Mouse (Mus musculus): Measurements from ENCODE around the gene Tmem222. TPM values are rescaled to one million over a fixed set of nuclear protein-coding genes. Genes with fewer than 3 reads are reported as not detected.

Tmem222 gene
- total and polyA plus RNA-seq, 3 experiments = 51.8 to 69.2 TPM; not detected in 1

- H3K27me3 ChIP-seq (ENCODE audit: control insufficient read depth in 1 of 2, insufficient read depth in 2 of 2, low read length in 2 of 2) = no peaks in the 10 kb centered on the region
- H3K9ac ChIP-seq (ENCODE audit: control insufficient read depth, low read depth, low read length, poor library complexity, severe bottlenecking) = no peak overlapping the region
Measured at GRCm38 (mm10) chr4:133229582-133229981, 48.0 kb downstream of the Tmem222 start.

DNA sequence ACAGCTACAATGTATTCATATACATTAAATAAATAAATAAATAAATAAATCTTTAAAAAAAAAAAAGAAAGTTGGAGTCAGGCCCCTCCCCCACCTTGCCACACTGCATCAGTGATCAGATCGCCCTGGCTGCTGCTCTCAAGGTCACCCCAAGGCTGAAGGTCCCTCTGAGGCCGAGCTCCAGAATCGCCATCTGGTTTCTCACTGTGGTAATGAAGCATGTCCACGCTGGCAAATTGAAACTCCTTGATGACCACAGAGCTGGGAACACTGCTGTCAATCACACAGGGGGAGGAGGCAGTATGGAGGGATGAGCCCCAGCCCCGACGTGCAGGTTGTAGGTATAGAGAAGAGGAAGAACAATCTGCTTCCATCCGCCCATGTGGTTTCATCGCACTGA is 50.0 kb downstream of the Tmem222 start:
- no peaks in the 10 kb centered on the region for H3K36me3 ChIP-seq (ENCODE audit: control insufficient read depth in 1 of 2, insufficient read depth in 2 of 2, low read length in 2 of 2)
- H3K27me3 ChIP-seq (ENCODE audit: control insufficient read depth in 1 of 2, insufficient read depth in 2 of 2, low read length in 2 of 2) = no peaks in the 10 kb centered on the region
- no peak overlapping the region for H3K4me3 ChIP-seq (ENCODE audit: control insufficient read depth in 1 of 2, insufficient read depth in 1 of 2, low read depth in 2 of 2, low read length in 2 of 2)
- H3K4me1 ChIP-seq (ENCODE audit: control insufficient read depth in 1 of 2, insufficient read depth in 2 of 2, low read length in 2 of 2) = no peaks in the 10 kb centered on the region
- H3K27ac ChIP-seq (ENCODE audit: control insufficient read depth, low read depth, low read length) = no peak overlapping the region
- no peaks in the 10 kb centered on the region for H3K9me3 ChIP-seq (replicated peaks; ENCODE audit: insufficient read depth, low read length)
- H3K79me2 ChIP-seq (ENCODE audit: control insufficient read depth, insufficient read depth, low read length, poor library complexity) = no peaks in the 10 kb centered on the region
- DNase-seq (ENCODE audit: low read depth, low spot score) = no peak
- H3K9ac ChIP-seq (ENCODE audit: control insufficient read depth, low read depth, low read length, poor library complexity, severe bottlenecking) = no peak overlapping the region
- TF ChIP-seq ETS1 (IDR thresholded peaks at IDR 0.05; ENCODE audit: low read depth, low read length) = no peak
- no peak for TF ChIP-seq TCF12 (IDR thresholded peaks at IDR 0.05; ENCODE audit: low read depth, low read length)
- no peak for TF ChIP-seq EP300 (IDR thresholded peaks at IDR 0.05; ENCODE audit: low read depth in 1 of 2, low read length in 2 of 2)
- TF ChIP-seq SMC3 (IDR thresholded peaks at IDR 0.05; ENCODE audit: low read depth, low read length) = no peak
- no peak for TF ChIP-seq MAFK (IDR thresholded peaks at IDR 0.05; ENCODE audit: borderline replicate concordance, low read depth, low read length)
- no peak for TF ChIP-seq GATA1 (IDR thresholded peaks at IDR 0.05; ENCODE audit: low read depth, low read length)
- no peak for TF ChIP-seq KAT2A (conservative IDR thresholded peaks at IDR 0.05; ENCODE audit: low read depth, low read length)
- TF ChIP-seq USF2 (IDR thresholded peaks at IDR 0.05; ENCODE audit: borderline replicate concordance in 1 of 2, insufficient read depth in 1 of 2, low read depth in 1 of 2, low read length in 2 of 2) = no peak
- TF ChIP-seq ELF1 (IDR thresholded peaks at IDR 0.05; ENCODE audit: low read depth, low read length) = no peak

More at GRCm38 (mm10) chr4:133229582-133229981, 48.0 kb downstream of the Tmem222 start:
- DNase-seq (ENCODE audit: low read depth, low spot score) = no peak
- H3K9me3 ChIP-seq (replicated peaks; ENCODE audit: insufficient read depth, low read length) = no peaks in the 10 kb centered on the region
- H3K79me2 ChIP-seq (ENCODE audit: control insufficient read depth, insufficient read depth, low read length, poor library complexity) = no peaks in the 10 kb centered on the region
- no peak overlapping the region for H3K4me3 ChIP-seq (ENCODE audit: control insufficient read depth in 1 of 2, insufficient read depth in 1 of 2, low read depth in 2 of 2, low read length in 2 of 2)
- TF ChIP-seq TAL1 (IDR thresholded peaks at IDR 0.05; ENCODE audit: low read length) = no peak
- TF ChIP-seq EP300 (IDR thresholded peaks at IDR 0.05; ENCODE audit: low read depth in 1 of 2, low read length in 2 of 2) = no peak
- TF ChIP-seq MXI1 (IDR thresholded peaks at IDR 0.05; ENCODE audit: low read depth, low read length) = no peak
- TF ChIP-seq ZKSCAN1 (IDR thresholded peaks at IDR 0.05; ENCODE audit: low read depth, low read length) = no peak
- TF ChIP-seq MAZ (IDR thresholded peaks at IDR 0.05; ENCODE audit: low read depth, low read length) = no peak
- no peak for TF ChIP-seq ETS1 (IDR thresholded peaks at IDR 0.05; ENCODE audit: low read depth, low read length)
- no peak for TF ChIP-seq POLR2AphosphoS5 (IDR thresholded peaks at IDR 0.05; ENCODE audit: borderline replicate concordance, low read depth, low read length)
- TF ChIP-seq CHD2 (IDR thresholded peaks at IDR 0.05; ENCODE audit: low read length) = no peak
- TF ChIP-seq MAX (IDR thresholded peaks at IDR 0.05; ENCODE audit: low read length) = no peak
- no peak for TF ChIP-seq ZMIZ1 (IDR thresholded peaks at IDR 0.05; ENCODE audit: low read depth, low read length)
- TF ChIP-seq MYB (IDR thresholded peaks at IDR 0.05; ENCODE audit: low read depth, low read length) = no peak
- TF ChIP-seq SMC3 (IDR thresholded peaks at IDR 0.05; ENCODE audit: low read depth, low read length) = no peak
- TF ChIP-seq CHD1 (IDR thresholded peaks at IDR 0.05; ENCODE audit: low read depth, low read length) = no peak
- TF ChIP-seq GABPA (IDR thresholded peaks at IDR 0.05; ENCODE audit: low read depth, low read length) = no peak
- TF ChIP-seq ELF1 (IDR thresholded peaks at IDR 0.05; ENCODE audit: low read depth, low read length) = no peak
- TF ChIP-seq RAD21 (IDR thresholded peaks at IDR 0.05; ENCODE audit: low read depth, low read length) = no peak
- H3K36me3 ChIP-seq (ENCODE audit: control insufficient read depth in 1 of 2, insufficient read depth in 2 of 2, low read length in 2 of 2) = peaks cover 0 to 3% of the 10 kb centered on the region in 2 experiments; a peak in 1 of 4 replicates
- H3K27ac ChIP-seq (ENCODE audit: control insufficient read depth, low read depth, low read length) = no peak overlapping the region
- H3K4me1 ChIP-seq (ENCODE audit: control insufficient read depth in 1 of 2, insufficient read depth in 2 of 2, low read length in 2 of 2) = peaks cover 0 to 6% of the 10 kb centered on the region in 2 experiments; a peak in 2 of 4 replicates
